Mouse (Mus musculus) neural tube, embryonic 15.5 days (tissue): ENCODE results near the gene Hist1h3d. TPM values are rescaled to one million over a fixed set of nuclear protein-coding genes. Genes with fewer than 3 reads are reported as not detected.

Source experiments
- ATAC-seq: fragments of 200-750 bp; cut with Nextera tagmentation; 2 replicates; pipeline ENCODE4 v1.8.0; 2017; ENCODE audit warnings: mild to moderate bottlenecking, moderate TSS enrichment, moderate library complexity; ENCODE audit not compliant: low FRiP score
- H3K27ac ChIP-seq: fragments of 300-500 bp; sonication (generic); replicated peaks from 2 replicates; pipeline ENCODE4 v1.5.1; 2015; ENCODE audit warnings: mild to moderate bottlenecking, inconsistent platforms
- H3K27me3 ChIP-seq: fragments of 300-500 bp; sonication (generic); replicated peaks from 2 replicates; pipeline ENCODE4 v1.6.1; 2015; ENCODE audit warnings: inconsistent platforms
- H3K36me3 ChIP-seq: fragments of 300-500 bp; sonication (generic); 2 replicates; pipeline ENCODE4 v1.6.1; 2015; ENCODE audit warnings: inconsistent platforms
- H3K4me1 ChIP-seq: fragments of 300-500 bp; sonication (generic); 2 replicates; pipeline ENCODE4 v1.6.1; 2015; ENCODE audit warnings: inconsistent platforms
- H3K4me2 ChIP-seq: fragments of 300-500 bp; sonication (generic); 2 replicates; pipeline ENCODE4 v1.6.1; 2015; ENCODE audit warnings: inconsistent platforms, mild to moderate bottlenecking, moderate library complexity
- H3K4me3 ChIP-seq: fragments of 300-500 bp; sonication (generic); replicated peaks from 2 replicates; pipeline ENCODE4 v1.5.1; 2015; ENCODE audit warnings: mild to moderate bottlenecking, inconsistent platforms
- H3K9ac ChIP-seq: fragments of 300-500 bp; sonication (generic); replicated peaks from 2 replicates; pipeline ENCODE4 v1.6.1; 2015; ENCODE audit warnings: mild to moderate bottlenecking, inconsistent platforms
- H3K9me3 ChIP-seq: fragments of 300-500 bp; sonication (generic); replicated peaks from 2 replicates; pipeline ENCODE4 v1.6.1; 2016; ENCODE audit warnings: inconsistent platforms
- WGBS: fragments of 180-500 bp; shearing (Covaris S2); methylation state at CpG from one replicate; pipeline ENCODE4 v1.1.7; 2015; ENCODE audit warnings: mixed read lengths; 5-methylcytosine and 5-hydroxymethylcytosine counted together
- polyA plus RNA-seq: library from polyadenylated mRNA; unstranded; fragments of >200 nt; fragmentation: Nextera tagmentation; extraction: Ambion mirVana; gene quantifications from 2 replicates; pipeline ENCODE4 v1.2.1, GENCODE M21; 2015

The Hist1h3d gene
- polyA plus RNA-seq, 1 experiment from 2014 or later = 0.88 TPM

DNA sequence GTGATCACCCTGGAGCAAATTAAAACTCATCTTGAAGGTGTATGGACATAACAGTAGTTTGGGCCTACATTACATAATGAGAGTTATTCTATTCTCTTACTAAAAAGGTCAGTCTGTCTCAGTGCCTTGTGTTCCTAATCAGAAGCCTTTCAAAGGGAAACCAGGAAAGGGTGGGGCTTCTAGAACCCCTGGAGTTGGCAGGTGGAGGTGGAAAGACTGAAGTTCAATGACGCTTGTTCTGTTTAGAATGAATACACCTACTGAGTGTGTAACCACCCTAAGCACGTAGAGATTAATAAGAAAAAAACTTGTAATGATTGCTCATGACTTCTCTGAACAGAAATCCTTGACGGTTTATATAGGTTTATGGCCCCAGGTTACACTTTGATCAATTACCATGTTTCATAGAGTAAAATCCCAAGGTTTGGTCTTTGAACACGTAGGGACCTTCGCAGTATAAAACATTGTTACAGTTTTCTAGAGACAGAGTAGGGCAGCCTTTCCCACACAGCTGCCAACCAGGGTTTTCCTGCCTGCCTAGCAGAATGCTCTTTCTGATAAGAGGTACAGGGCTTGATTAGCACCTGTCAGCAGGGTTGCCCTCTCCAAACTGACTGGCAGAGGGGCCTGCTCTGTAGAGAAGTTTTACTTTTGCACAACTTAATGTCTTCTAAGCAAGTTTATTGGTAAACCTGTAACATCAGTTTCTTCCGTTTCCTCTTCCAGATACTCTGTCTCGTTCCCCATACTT lies 20.2 kb downstream of the Hist1h3d start:
- Histone ChIP-seq H3K9me3 (no peaks in the 10 kb centered on the region), H3K36me3 (no peaks in the 10 kb centered on the region), H3K4me2 (no peak overlapping the region), H3K9ac (no peak overlapping the region), H3K4me3 (no peak overlapping the region), H3K27ac (no peak overlapping the region), H3K27me3 (no peaks in the 10 kb centered on the region), H3K4me1 (no peaks in the 10 kb centered on the region)
- no peak for ATAC-seq
- 86% methylated on average over 7 of the region's 7 CpGs for WGBS

DNA sequence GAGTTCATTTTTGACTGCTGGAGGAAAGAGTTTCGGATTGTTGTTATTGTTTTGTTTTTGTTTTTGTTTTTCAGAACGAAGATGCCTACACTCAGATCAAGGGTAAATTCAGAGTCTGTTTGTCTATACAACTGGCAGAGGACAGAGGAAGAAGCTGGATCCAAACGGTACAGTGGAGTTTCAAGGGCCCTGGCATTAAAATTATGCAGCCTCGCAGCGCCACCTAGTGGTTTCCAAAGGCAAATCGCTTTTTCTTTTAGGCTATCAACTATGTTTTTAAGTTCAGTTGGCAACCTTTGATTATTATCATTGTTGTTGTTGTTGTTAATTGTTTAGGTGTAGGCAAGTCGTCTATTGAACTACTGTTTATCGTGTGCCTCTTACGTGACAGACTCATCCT lies 22.4 kb downstream of the Hist1h3d start:
- H3K27me3 ChIP-seq = no peaks in the 10 kb centered on the region
- H3K4me2 ChIP-seq = no peak overlapping the region
- no peak overlapping the region for H3K9ac ChIP-seq
- no peaks in the 10 kb centered on the region for H3K4me1 ChIP-seq
- WGBS = 8% methylated on average over 9 of the region's 9 CpGs
- no peak overlapping the region for H3K4me3 ChIP-seq
- no peak overlapping the region for H3K27ac ChIP-seq
- no peaks in the 10 kb centered on the region for H3K9me3 ChIP-seq
- no peaks in the 10 kb centered on the region for H3K36me3 ChIP-seq
- no peak for ATAC-seq

DNA sequence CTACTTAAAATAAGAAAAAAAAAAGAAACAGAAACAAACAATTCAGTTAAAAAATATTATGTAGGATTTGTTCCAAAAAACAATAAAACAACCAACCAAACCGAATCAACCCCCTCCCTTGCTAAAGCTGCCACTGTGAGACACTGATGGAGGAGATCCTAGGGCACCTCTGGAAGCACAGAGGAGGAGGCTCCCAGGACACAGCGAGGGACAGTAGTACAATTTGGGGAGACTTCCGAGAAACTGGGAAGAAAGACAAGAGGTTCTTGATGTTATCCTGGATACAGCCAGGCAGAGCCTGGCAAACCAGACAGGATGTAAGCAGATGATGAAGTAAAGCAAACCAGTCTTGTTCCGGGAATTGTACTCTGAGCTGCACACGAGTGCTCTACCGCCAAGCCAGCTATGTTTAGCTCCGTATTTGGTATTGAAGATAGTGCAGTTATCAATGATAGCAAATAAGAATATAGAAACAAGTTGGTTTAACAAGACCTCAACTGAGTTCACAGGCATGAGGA lies 27.7 kb downstream of the Hist1h3d start:
- Histone ChIP-seq H3K9me3 (no peaks in the 10 kb centered on the region), H3K36me3 (no peaks in the 10 kb centered on the region), H3K9ac (no peak overlapping the region), H3K4me1 (no peaks in the 10 kb centered on the region), H3K27ac (no peak overlapping the region), H3K4me2 (no peak overlapping the region), H3K27me3 (no peaks in the 10 kb centered on the region), H3K4me3 (no peak overlapping the region)
- WGBS = 87% methylated on average over 7 of the region's 7 CpGs
- no peak for ATAC-seq

DNA sequence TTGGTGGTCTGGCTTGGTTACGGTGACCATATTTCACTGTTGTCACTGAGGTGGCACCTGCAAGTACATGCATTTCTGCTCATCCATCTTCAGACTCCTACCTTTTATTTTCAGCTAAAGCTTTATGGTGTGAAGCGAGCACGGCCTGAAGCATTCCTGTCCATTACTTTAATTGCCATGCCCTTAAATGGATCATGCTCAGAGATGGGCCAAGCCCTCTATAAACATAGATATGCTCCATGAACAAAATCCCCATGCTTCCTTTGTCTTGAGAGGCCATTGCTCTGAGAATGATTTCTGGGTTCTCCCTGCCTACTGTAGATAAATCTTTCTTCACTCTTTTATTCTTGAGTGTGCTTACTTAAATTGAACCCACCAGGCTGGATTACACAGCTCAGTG lies 28.9 kb downstream of the Hist1h3d start:
- Histone ChIP-seq H3K9ac (no peak overlapping the region), H3K27me3 (no peaks in the 10 kb centered on the region), H3K36me3 (no peaks in the 10 kb centered on the region), H3K4me2 (no peak overlapping the region), H3K9me3 (no peaks in the 10 kb centered on the region), H3K27ac (no peak overlapping the region), H3K4me3 (no peak overlapping the region), H3K4me1 (no peaks in the 10 kb centered on the region)
- WGBS = 78% methylated on average over 3 of the region's 3 CpGs
- no peak for ATAC-seq

DNA sequence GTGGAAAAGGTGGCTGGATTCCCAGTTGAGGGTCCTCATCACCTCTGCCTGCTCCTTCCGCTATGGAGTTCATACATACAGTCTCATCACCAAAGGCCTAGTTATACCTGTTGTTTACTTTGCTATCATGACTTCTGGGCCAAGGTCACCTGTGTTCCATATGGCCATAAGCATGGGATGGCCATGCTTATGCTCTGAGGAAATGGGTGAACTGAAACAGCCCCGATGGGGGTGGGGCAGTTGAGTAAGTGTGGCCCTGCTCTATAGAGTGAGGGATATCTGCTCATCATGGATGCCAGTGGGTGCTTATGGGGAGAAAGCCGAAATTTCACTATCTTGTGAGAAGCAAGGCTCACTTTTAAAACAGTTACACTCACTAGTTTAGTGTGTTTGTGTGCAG lies 29.5 kb downstream of the Hist1h3d start:
- H3K27me3 ChIP-seq = no peaks in the 10 kb centered on the region
- no peak overlapping the region for H3K27ac ChIP-seq
- no peaks in the 10 kb centered on the region for H3K36me3 ChIP-seq
- no peaks in the 10 kb centered on the region for H3K9me3 ChIP-seq
- H3K4me3 ChIP-seq = no peak overlapping the region
- no peaks in the 10 kb centered on the region for H3K4me1 ChIP-seq
- no peak overlapping the region for H3K9ac ChIP-seq
- ATAC-seq = no peak
- H3K4me2 ChIP-seq = no peak overlapping the region
- 92% methylated on average over 3 of the region's 3 CpGs for WGBS

DNA sequence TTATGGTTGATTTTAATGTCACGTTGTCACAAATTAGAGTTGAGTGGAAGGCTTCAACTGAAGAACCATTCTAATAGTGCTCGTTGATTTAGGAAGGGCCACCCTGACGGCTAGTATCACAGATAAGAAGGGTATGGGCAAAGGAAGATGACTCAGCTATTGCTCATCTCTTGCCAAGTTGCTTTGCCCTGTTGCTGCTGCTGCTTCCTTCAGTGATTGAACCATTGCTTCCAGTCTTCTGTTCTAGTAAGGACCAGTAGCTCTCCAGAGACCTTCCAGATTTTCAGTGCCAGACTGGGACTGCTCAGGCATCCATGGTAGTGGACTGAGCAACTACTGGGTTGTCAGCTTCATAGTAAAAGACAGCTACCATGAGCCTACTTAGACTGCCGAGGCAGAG lies 33.6 kb downstream of the Hist1h3d start:
- 90% methylated on average over 4 of the region's 4 CpGs for WGBS
- no peak overlapping the region for H3K4me3 ChIP-seq
- no peak for ATAC-seq

DNA sequence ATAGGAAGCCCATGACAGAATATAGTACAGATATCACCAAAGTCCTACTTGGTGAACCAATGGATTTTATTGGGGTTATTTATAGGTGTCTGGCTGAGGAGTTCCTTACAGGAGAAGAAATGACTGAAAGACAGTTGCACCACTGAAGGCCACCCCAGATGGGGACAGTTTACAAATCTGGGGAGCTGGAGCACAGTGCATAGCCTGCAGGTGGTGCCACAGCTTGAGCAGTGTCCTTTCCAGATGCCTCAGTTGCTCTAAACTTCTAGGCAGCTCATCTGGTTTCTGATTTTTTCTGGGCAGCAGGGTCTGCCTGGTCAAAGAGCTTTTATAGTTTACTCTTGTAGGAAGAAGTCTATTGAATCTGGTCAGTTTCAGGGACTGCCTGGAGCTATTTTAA lies 34.3 kb downstream of the Hist1h3d start:
- no peak overlapping the region for H3K27ac ChIP-seq
- no peaks in the 10 kb centered on the region for H3K4me1 ChIP-seq
- H3K9me3 ChIP-seq = no peaks in the 10 kb centered on the region
- H3K9ac ChIP-seq = no peak overlapping the region
- no peak overlapping the region for H3K4me2 ChIP-seq
- no peaks in the 10 kb centered on the region for H3K36me3 ChIP-seq
- H3K4me3 ChIP-seq = no peak overlapping the region
- H3K27me3 ChIP-seq = no peaks in the 10 kb centered on the region
- no peak for ATAC-seq

More for the DNA sequence above, 33.6 kb downstream of the Hist1h3d start:
- no peaks in the 10 kb centered on the region for H3K9me3 ChIP-seq
- H3K27me3 ChIP-seq = no peaks in the 10 kb centered on the region
- no peak overlapping the region for H3K9ac ChIP-seq
- H3K4me2 ChIP-seq = no peak overlapping the region
- no peaks in the 10 kb centered on the region for H3K36me3 ChIP-seq
- H3K27ac ChIP-seq = no peak overlapping the region
- H3K4me1 ChIP-seq = no peaks in the 10 kb centered on the region

DNA sequence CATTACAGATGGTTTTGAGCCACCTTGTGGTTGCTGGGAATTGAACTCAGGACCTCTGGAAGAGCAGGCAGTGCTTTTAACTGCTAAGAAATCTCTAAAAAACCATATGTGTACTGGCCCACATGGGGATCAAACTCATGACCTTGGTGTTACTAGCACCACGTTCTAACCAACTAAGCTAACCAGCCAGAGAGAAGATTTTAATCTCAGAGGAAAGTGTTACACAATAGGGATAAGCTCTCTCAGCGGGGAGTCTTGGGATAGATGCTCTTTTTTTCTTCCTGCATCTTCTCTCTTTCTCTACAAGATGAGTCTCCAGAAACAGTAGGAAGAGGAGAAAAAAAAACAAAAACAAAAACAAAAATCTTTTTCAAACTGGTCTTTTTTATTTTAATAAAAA lies 34.8 kb downstream of the Hist1h3d start:
- H3K4me3 ChIP-seq = no peak overlapping the region
- H3K4me1 ChIP-seq = no peaks in the 10 kb centered on the region
- H3K9ac ChIP-seq = no peak overlapping the region
- no peaks in the 10 kb centered on the region for H3K27me3 ChIP-seq
- H3K36me3 ChIP-seq = no peaks in the 10 kb centered on the region
- WGBS = 90% methylated on average over 2 of the region's 2 CpGs
- no peak for ATAC-seq
- no peak overlapping the region for H3K4me2 ChIP-seq
- H3K9me3 ChIP-seq = no peaks in the 10 kb centered on the region
- H3K27ac ChIP-seq = no peak overlapping the region

DNA sequence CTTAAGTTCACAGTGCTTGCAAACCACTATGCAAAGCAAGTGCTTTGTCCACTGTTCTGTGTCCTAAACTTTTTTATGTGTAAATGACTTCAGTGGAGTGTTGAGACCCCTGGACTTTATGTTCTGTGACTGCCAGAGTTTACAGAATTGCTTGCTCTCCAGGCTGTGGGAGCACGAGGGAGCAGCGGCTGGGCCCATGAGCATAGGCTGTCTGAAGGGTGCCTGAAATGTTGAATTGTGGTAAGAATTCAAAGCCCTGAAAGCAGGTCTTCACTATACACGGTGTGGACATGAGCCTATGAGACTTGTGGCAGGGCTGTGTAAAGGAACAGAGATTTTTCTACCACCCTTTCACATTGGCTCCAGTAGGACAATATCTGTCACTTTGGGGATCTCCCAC lies 36.1 kb downstream of the Hist1h3d start:
- Histone ChIP-seq H3K27me3 (no peaks in the 10 kb centered on the region), H3K4me1 (no peaks in the 10 kb centered on the region), H3K4me2 (no peak overlapping the region), H3K4me3 (no peak overlapping the region), H3K9me3 (no peaks in the 10 kb centered on the region), H3K27ac (no peak overlapping the region), H3K9ac (no peak overlapping the region), H3K36me3 (no peaks in the 10 kb centered on the region)
- no peak for ATAC-seq
- 91% methylated on average over 3 of the region's 3 CpGs for WGBS

DNA sequence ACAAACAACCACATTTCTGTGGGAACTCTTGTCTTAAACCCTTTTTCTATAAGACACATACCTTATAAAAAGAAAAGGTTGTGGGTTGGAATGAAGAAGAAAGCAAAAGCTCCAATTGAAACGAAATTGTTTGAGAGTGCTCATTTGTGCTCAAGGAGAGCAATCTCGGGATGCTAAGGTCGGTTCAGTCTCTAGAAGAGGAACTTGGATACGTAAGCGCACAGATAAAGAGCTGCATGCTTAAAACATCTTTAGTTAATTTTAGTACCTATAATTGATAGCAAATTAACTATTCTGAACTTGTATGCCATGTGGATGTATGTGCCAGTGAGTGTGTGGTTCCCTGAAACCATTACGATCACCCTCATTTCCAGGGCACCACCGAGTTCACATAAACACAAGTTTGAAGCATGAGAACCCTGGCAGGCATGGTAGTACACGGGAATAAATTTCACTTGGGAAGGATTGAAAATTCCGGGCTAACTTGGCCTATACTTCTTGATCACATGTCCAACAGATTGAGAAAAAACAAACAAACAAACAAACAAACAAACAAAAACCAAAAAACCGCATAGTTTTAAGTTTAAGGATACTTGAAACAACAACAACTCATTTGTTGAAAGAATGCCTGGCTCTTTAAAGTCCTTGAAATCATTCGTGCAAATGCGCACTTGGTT lies 44.6 kb downstream of the Hist1h3d start:
- H3K4me2 ChIP-seq = peak overlapping the region; percentile 99
- peaks cover 26% of the 10 kb centered on the region for H3K4me1 ChIP-seq
- H3K9me3 ChIP-seq = no peaks in the 10 kb centered on the region
- no peaks in the 10 kb centered on the region for H3K36me3 ChIP-seq
- H3K27me3 ChIP-seq = no peaks in the 10 kb centered on the region
- H3K9ac ChIP-seq = peak overlapping the region; percentile 68
- ATAC-seq = no peak
- H3K27ac ChIP-seq = peak overlapping the region; percentile 95
- peak overlapping the region; percentile 58 for H3K4me3 ChIP-seq
- WGBS = 47% methylated on average over 12 of the region's 12 CpGs

DNA sequence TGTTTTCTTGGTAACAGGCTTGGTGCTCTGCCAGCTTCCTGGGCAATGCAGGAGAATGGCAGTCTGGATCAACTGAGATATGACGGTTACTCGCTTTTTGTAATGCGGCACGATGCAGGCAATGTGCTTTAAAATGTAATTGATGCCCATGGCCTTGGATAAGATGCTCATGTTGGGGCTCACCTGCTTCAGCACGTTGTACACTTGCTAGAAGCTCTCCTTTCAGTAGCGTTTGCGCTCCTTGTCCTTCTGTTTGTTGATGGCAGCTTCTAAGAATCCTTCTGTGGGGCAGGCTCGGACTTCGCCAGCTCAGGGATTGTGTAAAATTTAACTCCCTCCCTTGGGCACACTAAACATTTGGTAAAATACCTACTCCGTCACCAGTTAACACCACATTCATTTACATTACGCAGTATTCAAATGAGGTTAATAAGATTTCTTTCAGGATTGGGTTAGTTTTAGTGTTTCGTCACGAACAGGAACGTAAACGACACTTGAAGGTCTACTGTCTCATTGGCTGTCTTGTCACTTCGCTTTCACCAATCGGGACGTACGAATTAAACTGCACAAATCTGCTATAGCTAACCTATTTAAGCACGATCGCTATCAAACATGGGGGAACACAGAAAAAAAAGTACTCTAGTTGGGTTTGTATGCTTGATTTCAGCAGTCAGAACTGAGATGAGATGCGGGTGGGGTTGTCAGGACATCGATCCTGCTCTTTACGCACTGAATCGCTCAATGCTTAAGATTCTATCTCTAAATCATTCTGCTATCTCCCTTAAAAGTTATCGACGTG lies 45.4 kb downstream of the Hist1h3d start, which contains the start of gene Hist1h2be:
Gene Hist1h2be, minus strand, starts transcription at position 392 of the 799 bp plus-strand sequence.
- Histone ChIP-seq H3K4me2 (peak within 1 kb of the TSS; percentile 99), H3K27me3 (no peaks in the 10 kb centered on the region), H3K9ac (peak within 1 kb of the TSS; percentile 77), H3K4me1 (peaks cover 26% of the 10 kb centered on the region), H3K27ac (peak within 1 kb of the TSS; percentile 95), H3K4me3 (peak within 1 kb of the TSS; percentile 58), H3K9me3 (no peaks in the 10 kb centered on the region), H3K36me3 (no peaks in the 10 kb centered on the region)
- ATAC-seq = peak; percentile 94
- WGBS = under 1% methylated on average over 27 of the region's 27 CpGs
